Mouse (Mus musculus): ENCODE data around the gene Slc27a2. TPM values are rescaled to one million over a fixed set of nuclear protein-coding genes. Genes with fewer than 3 reads are reported as not detected.

Slc27a2 gene
- total and polyA plus RNA-seq, 2 experiments from 2014 or later = 5.9 to 6.9 TPM

DNA sequence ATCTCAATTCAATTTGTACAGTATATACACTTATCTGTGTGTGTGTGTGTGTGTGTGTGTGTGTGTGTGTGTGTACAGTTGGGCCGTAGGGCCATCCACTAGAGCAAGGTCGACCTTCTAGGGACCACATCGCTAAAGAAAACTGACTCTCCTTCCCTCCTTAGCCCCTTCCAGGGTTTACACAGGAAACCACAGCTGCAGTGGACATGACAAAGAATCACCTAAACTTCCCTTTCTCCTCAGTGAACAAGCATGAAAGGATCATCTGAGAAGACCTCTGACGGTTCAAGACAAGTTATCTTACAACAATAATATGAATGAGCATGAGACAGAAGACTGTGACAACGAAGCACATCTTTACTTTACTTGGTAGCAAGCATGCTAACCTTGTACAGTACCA lies 311 bp upstream of the Slc27a2 start:
- 21% methylated on average over 5 of the region's 5 CpGs for WGBS
- no peak for TF ChIP-seq CTCF (IDR thresholded peaks at IDR 0.05; ENCODE audit: low read depth)
- Histone ChIP-seq H3K27me3 (ENCODE audit: insufficient read depth, low read length) (peaks cover 23% of the 10 kb centered on the region), H3K4me3 (ENCODE audit: low read depth, low read length) (no peak overlapping the region), H3K4me2 (ENCODE audit: low read depth) (peak overlapping the region; percentile 98), H3K36me3 (ENCODE audit: insufficient read depth) (no peaks in the 10 kb centered on the region), H3K4me1 (ENCODE audit: insufficient read depth) (0 out of 2 replicates have a peak, but pooled peaks cover 3% of the 10 kb centered on the region), H3K9me3 (ENCODE audit: low read length) (no peaks in the 10 kb centered on the region), H3K27ac (ENCODE audit: low read depth, low read length) (no peak overlapping the region), H3K9ac (no peak overlapping the region)
- DNase-seq (peak; percentile 4), ATAC-seq (no peak)

DNA sequence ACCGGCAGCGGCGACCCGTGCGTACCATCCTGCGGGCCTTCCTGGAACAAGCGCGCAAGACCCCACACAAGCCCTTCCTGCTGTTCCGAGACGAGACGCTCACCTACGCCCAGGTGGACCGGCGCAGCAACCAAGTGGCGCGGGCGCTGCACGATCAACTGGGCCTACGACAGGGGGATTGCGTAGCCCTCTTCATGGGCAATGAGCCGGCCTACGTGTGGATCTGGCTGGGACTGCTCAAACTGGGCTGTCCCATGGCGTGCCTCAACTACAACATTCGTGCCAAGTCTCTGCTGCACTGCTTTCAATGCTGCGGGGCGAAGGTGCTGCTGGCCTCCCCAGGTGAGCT lies 1.1 kb downstream of the Slc27a2 start:
- TF ChIP-seq CTCF (IDR thresholded peaks at IDR 0.05; ENCODE audit: low read depth) = no peak
- no peaks in the 10 kb centered on the region for H3K36me3 ChIP-seq (ENCODE audit: insufficient read depth)
- 2% methylated on average over 26 of the region's 26 CpGs for WGBS
- peak overlapping the region; percentile 98 for H3K4me2 ChIP-seq (ENCODE audit: low read depth)
- no peaks in the 10 kb centered on the region for H3K9me3 ChIP-seq (ENCODE audit: low read length)
- H3K9ac ChIP-seq = peak overlapping the region; percentile 64
- no peak overlapping the region for H3K27ac ChIP-seq (ENCODE audit: low read depth, low read length)
- DNase-seq = peak; percentile 39
- ATAC-seq = peak; percentile 72
- peak overlapping the region; percentile 61 for H3K4me3 ChIP-seq (ENCODE audit: low read depth, low read length)
- H3K4me1 ChIP-seq (ENCODE audit: insufficient read depth) = 0 out of 2 replicates have a peak, but pooled peaks cover 3% of the 10 kb centered on the region
- peaks cover 23% of the 10 kb centered on the region for H3K27me3 ChIP-seq (ENCODE audit: insufficient read depth, low read length)

DNA sequence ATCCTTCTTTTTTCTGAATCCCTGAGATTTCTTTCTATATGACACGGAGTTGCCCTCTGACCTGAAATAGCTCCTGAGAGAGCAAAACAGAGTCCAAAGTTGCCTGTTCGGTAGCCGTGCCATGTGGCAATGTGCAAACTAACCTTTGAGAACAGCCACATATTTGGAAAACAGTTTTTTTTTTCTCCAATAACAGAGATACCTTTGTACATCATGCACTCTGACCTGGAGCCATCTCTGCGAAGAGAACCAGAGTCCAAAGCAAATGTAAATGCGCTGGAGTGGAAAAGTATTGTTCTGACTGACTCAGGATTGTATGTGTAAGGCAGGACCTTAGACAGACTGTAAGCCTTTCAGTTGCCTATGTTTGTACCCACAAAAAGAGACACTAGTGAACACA lies 3.3 kb downstream of the Slc27a2 start:
- TF ChIP-seq CTCF (IDR thresholded peaks at IDR 0.05; ENCODE audit: low read depth) = no peak
- Histone ChIP-seq H3K9ac (no peak overlapping the region), H3K27ac (ENCODE audit: low read depth, low read length) (no peak overlapping the region), H3K36me3 (ENCODE audit: insufficient read depth) (no peaks in the 10 kb centered on the region), H3K9me3 (ENCODE audit: low read length) (no peaks in the 10 kb centered on the region), H3K4me3 (ENCODE audit: low read depth, low read length) (no peak overlapping the region), H3K27me3 (ENCODE audit: insufficient read depth, low read length) (peaks cover 23% of the 10 kb centered on the region), H3K4me2 (ENCODE audit: low read depth) (no peak overlapping the region), H3K4me1 (ENCODE audit: insufficient read depth) (0 out of 2 replicates have a peak, but pooled peaks cover 3% of the 10 kb centered on the region)
- DNase-seq = no peak
- ATAC-seq = no peak
- 85% methylated on average over 5 of the region's 5 CpGs for WGBS

DNA sequence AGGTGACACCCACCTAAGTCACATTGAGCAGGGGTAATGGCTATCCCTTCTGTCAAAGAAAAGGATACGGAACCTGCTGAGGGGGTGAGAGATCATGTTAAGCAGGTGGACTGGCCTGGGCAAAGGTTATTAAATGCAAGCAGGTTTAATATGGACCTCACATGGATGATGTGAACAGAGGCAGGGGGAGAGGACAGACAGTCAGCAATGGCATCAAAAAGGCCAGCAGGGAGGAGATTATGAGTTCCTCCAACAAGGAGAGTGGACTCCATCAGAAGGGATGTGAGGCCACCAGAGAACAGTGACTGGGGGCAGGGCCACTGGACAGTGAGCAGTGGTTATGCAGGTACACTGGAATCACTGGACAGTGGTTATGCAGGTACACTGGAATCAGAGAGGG lies 7.9 kb downstream of the Slc27a2 start:
- Histone ChIP-seq H3K27ac (ENCODE audit: low read depth, low read length) (no peak overlapping the region), H3K4me2 (ENCODE audit: low read depth) (no peak overlapping the region), H3K27me3 (ENCODE audit: insufficient read depth, low read length) (no peaks in the 10 kb centered on the region), H3K9me3 (ENCODE audit: low read length) (no peaks in the 10 kb centered on the region), H3K4me3 (ENCODE audit: low read depth, low read length) (no peak overlapping the region), H3K9ac (no peak overlapping the region), H3K4me1 (ENCODE audit: insufficient read depth) (0 out of 2 replicates have a peak, but pooled peaks cover 8% of the 10 kb centered on the region), H3K36me3 (ENCODE audit: insufficient read depth) (no peaks in the 10 kb centered on the region)
- 100% methylated on average over 1 of the region's 1 CpGs for WGBS
- DNase-seq (no peak), ATAC-seq (no peak)
- no peak for TF ChIP-seq CTCF (IDR thresholded peaks at IDR 0.05; ENCODE audit: low read depth)

DNA sequence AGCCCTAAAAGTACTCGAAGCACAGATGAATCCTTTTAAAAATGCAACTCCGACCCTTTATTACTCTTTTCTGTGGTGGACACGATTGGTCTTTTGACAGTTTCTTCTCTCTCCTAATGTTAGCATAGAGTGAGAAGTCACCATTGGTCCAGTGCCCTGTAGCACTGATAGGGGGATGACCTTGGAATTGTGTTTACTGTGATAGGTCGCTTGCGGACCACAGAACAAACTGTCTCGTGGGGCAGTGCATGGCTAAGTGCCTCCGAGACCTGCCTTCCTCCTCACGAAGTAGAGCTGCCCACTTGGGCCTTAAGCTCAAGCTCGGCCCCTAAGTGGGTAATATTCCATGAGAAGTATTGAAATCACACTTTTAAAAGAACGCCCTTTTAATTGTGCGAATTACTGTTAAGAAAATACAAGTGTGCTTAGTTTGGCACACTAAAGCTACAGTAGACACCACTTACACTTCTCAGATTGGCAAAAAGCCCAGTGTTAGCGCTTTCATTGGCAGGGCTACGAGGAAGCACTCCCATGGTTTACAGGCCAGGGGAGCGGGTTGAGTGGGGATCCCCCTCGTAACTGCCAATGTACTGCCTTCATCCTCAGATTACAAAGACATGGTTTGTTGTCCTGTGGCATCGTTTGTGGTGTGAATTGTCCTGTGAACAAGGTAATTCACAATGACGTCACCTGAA lies 11.4 kb downstream of the Slc27a2 start:
- H3K36me3 ChIP-seq (ENCODE audit: insufficient read depth) = no peaks in the 10 kb centered on the region
- ATAC-seq = peak; percentile 74; the same call in 1 of the 2 replicates
- H3K9me3 ChIP-seq (ENCODE audit: low read length) = no peaks in the 10 kb centered on the region
- H3K4me3 ChIP-seq (ENCODE audit: low read depth, low read length) = no peak overlapping the region
- no peak overlapping the region for H3K9ac ChIP-seq
- H3K4me2 ChIP-seq (ENCODE audit: low read depth) = no peak overlapping the region
- H3K27ac ChIP-seq (ENCODE audit: low read depth, low read length) = no peak overlapping the region
- peak; percentile 68 for DNase-seq
- 43% methylated on average over 17 of the region's 17 CpGs for WGBS
- TF ChIP-seq CTCF (IDR thresholded peaks at IDR 0.05; ENCODE audit: low read depth) = no peak
- 0 out of 2 replicates have a peak, but pooled peaks cover 8% of the 10 kb centered on the region for H3K4me1 ChIP-seq (ENCODE audit: insufficient read depth)
- no peaks in the 10 kb centered on the region for H3K27me3 ChIP-seq (ENCODE audit: insufficient read depth, low read length)

DNA sequence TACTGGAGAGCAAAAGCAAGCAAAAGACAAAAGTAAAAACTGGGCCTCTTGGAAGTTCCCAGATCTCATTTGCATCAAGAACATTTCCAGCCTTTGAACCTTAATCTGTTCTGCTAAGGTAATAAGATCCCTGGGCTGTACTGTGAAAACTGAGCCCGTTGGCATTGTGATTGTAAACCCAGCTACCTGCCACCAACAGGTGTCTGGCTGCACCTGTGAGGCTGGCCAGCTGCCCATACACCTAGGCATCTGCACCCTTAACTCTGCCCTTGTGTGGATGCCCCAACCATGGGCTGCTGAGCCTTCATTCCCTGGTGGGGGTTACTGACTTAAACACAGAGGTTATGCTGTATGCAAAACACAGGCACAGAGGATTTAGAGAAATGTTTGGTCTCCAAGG lies 20.0 kb downstream of the Slc27a2 start:
- ATAC-seq (no peak), DNase-seq (no peak)
- no peaks in the 10 kb centered on the region; the same call in 1 of the 2 replicates for H3K36me3 ChIP-seq (ENCODE audit: insufficient read depth)
- no peak for TF ChIP-seq CTCF (IDR thresholded peaks at IDR 0.05; ENCODE audit: low read depth)
- no peaks in the 10 kb centered on the region for H3K9me3 ChIP-seq (ENCODE audit: low read length)
- no peaks in the 10 kb centered on the region for H3K27me3 ChIP-seq (ENCODE audit: insufficient read depth, low read length)
- 88% methylated on average over 1 of the region's 1 CpGs for WGBS
- H3K4me2 ChIP-seq (ENCODE audit: low read depth) = no peak overlapping the region
- H3K4me3 ChIP-seq (ENCODE audit: low read depth, low read length) = no peak overlapping the region
- H3K4me1 ChIP-seq (ENCODE audit: insufficient read depth) = no peaks in the 10 kb centered on the region
- H3K9ac ChIP-seq = no peak overlapping the region
- H3K27ac ChIP-seq (ENCODE audit: low read depth, low read length) = no peak overlapping the region

DNA sequence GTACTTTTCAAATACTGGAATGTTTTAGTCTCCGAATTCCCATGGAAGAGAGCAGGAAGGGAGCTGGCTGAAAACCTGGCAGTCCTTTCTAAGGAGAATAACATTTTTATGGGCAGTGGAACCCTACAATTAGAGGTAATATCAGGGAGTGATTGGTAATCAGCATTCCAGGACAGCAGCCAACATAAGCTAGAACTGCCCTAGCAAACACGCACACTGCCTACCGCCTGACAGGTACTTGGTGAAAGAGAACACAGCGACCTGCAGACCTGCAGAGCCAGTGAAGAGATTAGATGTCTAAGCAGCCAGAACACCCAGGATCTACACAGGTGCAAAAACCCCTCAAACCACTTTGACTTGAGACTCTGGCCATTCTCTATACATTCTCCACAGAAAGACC lies 20.5 kb downstream of the Slc27a2 start:
- DNase-seq (no peak), ATAC-seq (no peak)
- Histone ChIP-seq H3K4me2 (ENCODE audit: low read depth) (no peak overlapping the region), H3K4me3 (ENCODE audit: low read depth, low read length) (no peak overlapping the region), H3K27ac (ENCODE audit: low read depth, low read length) (no peak overlapping the region), H3K36me3 (ENCODE audit: insufficient read depth) (no peaks in the 10 kb centered on the region; the same call in 1 of the 2 replicates), H3K4me1 (ENCODE audit: insufficient read depth) (no peaks in the 10 kb centered on the region), H3K27me3 (ENCODE audit: insufficient read depth, low read length) (no peaks in the 10 kb centered on the region), H3K9ac (no peak overlapping the region), H3K9me3 (ENCODE audit: low read length) (no peaks in the 10 kb centered on the region)
- TF ChIP-seq CTCF (IDR thresholded peaks at IDR 0.05; ENCODE audit: low read depth) = no peak
- WGBS = 81% methylated on average over 4 of the region's 4 CpGs
